Mouse (Mus musculus): ENCODE data around the gene Ubl7. TPM values are rescaled to one million over a fixed set of nuclear protein-coding genes. Genes with fewer than 3 reads are reported as not detected.

Ubl7 gene
- total RNA-seq, 2 experiments from 2014 or later = 78.9 to 82.4 TPM

- no peak for DNase-seq
- intact Hi-C loops (cut with DNase I) = no loop called here
Observed at GRCm38 (mm10) chr9:57963249-57963997, 52.6 kb downstream of the Ubl7 start.

GRCm38 (mm10) chr9:57963998-57964395 lies 53.2 kb downstream of the Ubl7 start:
- DNase-seq = no peak
- intact Hi-C loops (cut with DNase I) = no loop called here

- intact Hi-C loops (cut with DNase I) = no loop called here
- peak in 1 of 2 experiments; percentile 18 for DNase-seq
Observed at GRCm38 (mm10) chr9:57964528-57965250, 53.9 kb downstream of the Ubl7 start.

GRCm38 (mm10) chr9:57965281-57966185 lies 54.8 kb downstream of the Ubl7 start:
- intact Hi-C loops (cut with DNase I) = loop anchor here (2.0 kb wide), 1 partner anchor 15 kb away; no protein-coding TSS in a partner anchor
- peak in 1 of 2 experiments; percentile 26 for DNase-seq

- DNase-seq = peak; percentile 72 to 80
- intact Hi-C loops (cut with DNase I) = loop anchor here (2.0 kb wide), 1 partner anchor 17 kb away; no protein-coding TSS in a partner anchor
Observed at GRCm38 (mm10) chr9:57967237-57967960, 56.6 kb downstream of the Ubl7 start.

GRCm38 (mm10) chr9:57968166-57968771 lies 57.5 kb downstream of the Ubl7 start:
- intact Hi-C loops (cut with DNase I) = no loop called here

GRCm38 (mm10) chr9:57968783-57969542 lies 58.2 kb downstream of the Ubl7 start:
- no peak for DNase-seq
- intact Hi-C loops (cut with DNase I) = no loop called here

More at GRCm38 (mm10) chr9:57968166-57968771, 57.5 kb downstream of the Ubl7 start:
- DNase-seq = peak in 1 of 2 experiments; percentile 22

GRCm38 (mm10) chr9:57969736-57970495 lies 59.1 kb downstream of the Ubl7 start:
- intact Hi-C loops (cut with DNase I) = loop anchor here (1.0 kb wide), 1 partner anchor 30 kb away; the partner anchor contains the start of gene Sema7a

GRCm38 (mm10) chr9:57971413-57971812 lies 60.6 kb downstream of the Ubl7 start:
- DNase-seq = no peak
- intact Hi-C loops (cut with DNase I) = no loop called here

More at GRCm38 (mm10) chr9:57969736-57970495, 59.1 kb downstream of the Ubl7 start:
- peak; percentile 40 to 54 for DNase-seq

GRCm38 (mm10) chr9:57972141-57972591 lies 61.4 kb downstream of the Ubl7 start:
- DNase-seq = peak in 1 of 2 experiments; percentile 47
- intact Hi-C loops (cut with DNase I) = no loop called here

- DNase-seq = peak in 1 of 2 experiments; percentile 32
- intact Hi-C loops (cut with DNase I) = no loop called here
Observed at GRCm38 (mm10) chr9:57972776-57973439, 62.1 kb downstream of the Ubl7 start.

- intact Hi-C loops (cut with DNase I) = no loop called here
- DNase-seq = no peak
Observed at GRCm38 (mm10) chr9:57973440-57974066, 62.8 kb downstream of the Ubl7 start.

- intact Hi-C loops (cut with DNase I) = no loop called here
Observed at GRCm38 (mm10) chr9:57974221-57974620, 63.4 kb downstream of the Ubl7 start.

GRCm38 (mm10) chr9:57975200-57975821 lies 64.5 kb downstream of the Ubl7 start:
- DNase-seq = no peak
- intact Hi-C loops (cut with DNase I) = no loop called here

More at GRCm38 (mm10) chr9:57974221-57974620, 63.4 kb downstream of the Ubl7 start:
- no peak for DNase-seq

- DNase-seq = no peak
- intact Hi-C loops (cut with DNase I) = no loop called here
Observed at GRCm38 (mm10) chr9:57978025-57978424, 67.2 kb downstream of the Ubl7 start.

GRCm38 (mm10) chr9:57978858-57979257 lies 68.1 kb downstream of the Ubl7 start:
- intact Hi-C loops (cut with DNase I) = no loop called here
- no peak for DNase-seq
